Mouse (Mus musculus) liver, postnatal 0 days (tissue): Measurements from ENCODE around the gene Lgals12. TPM values are rescaled to one million over a fixed set of nuclear protein-coding genes. Genes with fewer than 3 reads are reported as not detected.

Experiments used
- ATAC-seq: fragments of 200-750 bp; cut with Nextera tagmentation; 2 replicates; pipeline ENCODE4 v1.8.0; 2017; ENCODE audit warnings: mild to moderate bottlenecking, moderate library complexity
- DNase-seq: peaks from one replicate; pipeline ENCODE4 v3.0.0-alpha.2; 2016
- H3K27ac ChIP-seq: fragments of 300-500 bp; sonication (generic); 2 replicates; pipeline ENCODE4 v1.5.1; 2014; ENCODE audit warnings: antibody characterized with exemption, moderate library complexity, mild to moderate bottlenecking, low read depth
- H3K27me3 ChIP-seq: fragments of 300-500 bp; sonication (generic); 2 replicates; pipeline ENCODE4 v1.6.1; 2014; ENCODE audit warnings: low read length, control low read depth, mixed read lengths; ENCODE audit not compliant: insufficient read depth
- H3K36me3 ChIP-seq: fragments of 300-500 bp; sonication (generic); replicated peaks from 2 replicates; pipeline ENCODE4 v1.6.1; 2014; ENCODE audit warnings: mild to moderate bottlenecking, control low read depth, low read length, moderate library complexity, mixed read lengths; ENCODE audit not compliant: insufficient read depth
- H3K4me1 ChIP-seq: fragments of 300-500 bp; sonication (generic); 2 replicates; pipeline ENCODE4 v1.6.1; 2014; ENCODE audit warnings: antibody characterized with exemption, mild to moderate bottlenecking, control low read depth; ENCODE audit not compliant: insufficient read depth
- H3K4me2 ChIP-seq: fragments of 300-500 bp; sonication (generic); 2 replicates; pipeline ENCODE4 v1.6.1; 2014; ENCODE audit warnings: low read depth, mild to moderate bottlenecking, low read length, moderate library complexity, mixed read lengths
- H3K4me3 ChIP-seq: fragments of 300-500 bp; sonication (generic); 2 replicates; pipeline ENCODE4 v1.5.1; 2014; ENCODE audit warnings: low read depth, low read length
- H3K9ac ChIP-seq: fragments of 300-500 bp; sonication (generic); replicated peaks from 2 replicates; pipeline ENCODE4 v1.6.1; 2014; ENCODE audit warnings: mild to moderate bottlenecking, moderate library complexity
- H3K9me3 ChIP-seq: fragments of 300-500 bp; sonication (generic); 2 replicates; pipeline ENCODE4 v1.6.1; 2016; ENCODE audit warnings: mild to moderate bottlenecking, control low read depth, low read length, mixed read lengths
- CTCF ChIP-seq: sonication (generic); IDR thresholded peaks from 2 replicates; pipeline ENCODE4 v1.5.1; 2016; ENCODE audit warnings: antibody characterized with exemption, low read depth
- EP300 ChIP-seq: IDR thresholded peaks from 2 replicates; pipeline ENCODE4 v1.6.1; 2016; ENCODE audit warnings: antibody characterized with exemption, low read depth, mild to moderate bottlenecking
- WGBS: fragments of 180-500 bp; shearing (Covaris S2); extraction: QIAGEN DNeasy Blood & Tissue Kit; methylation state at CpG from one replicate; pipeline ENCODE4 v1.1.7; 2014; ENCODE audit not compliant: insufficient replicate concordance; 5-methylcytosine and 5-hydroxymethylcytosine counted together
- polyA plus RNA-seq: library from polyadenylated mRNA; unstranded; fragments of >200 nt; fragmentation: Nextera tagmentation; extraction: Ambion mirVana; gene quantifications from 2 replicates; pipeline ENCODE4 v1.2.1, GENCODE M21; 2015

Gene Lgals12
- polyA plus RNA-seq: not detected in 2 replicates

- Histone ChIP-seq H3K36me3 (no peaks in the 10 kb centered on the region), H3K4me1 (peaks cover 10% of the 10 kb centered on the region), H3K9ac (no peak within 1 kb of the TSS; the same call in 1 of the 2 replicates), H3K4me2 (peak within 1 kb of the TSS; percentile 59), H3K4me3 (0 out of 2 replicates have a peak within 1 kb of the TSS, but pooled peaks have one; percentile 9), H3K27me3 (peaks cover 17% of the 10 kb centered on the region), H3K27ac (no peak within 1 kb of the TSS), H3K9me3 (no peaks in the 10 kb centered on the region)
- TF ChIP-seq CTCF: no peak
- TF ChIP-seq EP300: no peak
- DNase-seq (no peak), ATAC-seq (no peak)
- WGBS: 15% methylated on average over 15 of the region's 15 CpGs
Measured at GRCm38 (mm10) chr19:7606801-7607689, at the start of gene Lgals12. Lgals12 (minus strand) TSS chr19:7607193.

- Histone ChIP-seq H3K36me3 (no peaks in the 10 kb centered on the region), H3K9me3 (no peaks in the 10 kb centered on the region), H3K4me3 (no peak overlapping the region), H3K4me1 (no peaks in the 10 kb centered on the region), H3K27me3 (no peaks in the 10 kb centered on the region), H3K9ac (no peak overlapping the region), H3K4me2 (no peak overlapping the region), H3K27ac (no peak overlapping the region)
- WGBS: 77% methylated on average over 8 of the region's 8 CpGs
- ATAC-seq (no peak), DNase-seq (no peak)
- TF ChIP-seq EP300 (no peak), CTCF (no peak)
Measured at GRCm38 (mm10) chr19:7648913-7649666, 42.1 kb upstream of the Lgals12 start.

GRCm38 (mm10) chr19:7633786-7634185 lies 26.8 kb upstream of the Lgals12 start:
- H3K27me3 ChIP-seq: no peaks in the 10 kb centered on the region
- no peak overlapping the region for H3K27ac ChIP-seq
- 55% methylated on average over 1 of the region's 1 CpGs for WGBS
- no peak overlapping the region for H3K4me3 ChIP-seq
- H3K9ac ChIP-seq: no peak overlapping the region
- no peak for DNase-seq
- TF ChIP-seq EP300 (no peak), CTCF (no peak)
- no peaks in the 10 kb centered on the region for H3K4me1 ChIP-seq
- no peak overlapping the region for H3K4me2 ChIP-seq
- no peaks in the 10 kb centered on the region for H3K9me3 ChIP-seq
- ATAC-seq: no peak
- H3K36me3 ChIP-seq: no peaks in the 10 kb centered on the region

GRCm38 (mm10) chr19:7633021-7633420 lies 26.0 kb upstream of the Lgals12 start:
- DNase-seq (no peak), ATAC-seq (no peak)
- H3K4me2 ChIP-seq: no peak overlapping the region
- H3K4me3 ChIP-seq: no peak overlapping the region
- no peaks in the 10 kb centered on the region for H3K36me3 ChIP-seq
- no peaks in the 10 kb centered on the region for H3K27me3 ChIP-seq
- TF ChIP-seq CTCF (no peak), EP300 (no peak)
- H3K9ac ChIP-seq: no peak overlapping the region
- no peak overlapping the region for H3K27ac ChIP-seq
- H3K4me1 ChIP-seq: no peaks in the 10 kb centered on the region
- no peaks in the 10 kb centered on the region for H3K9me3 ChIP-seq

DNA sequence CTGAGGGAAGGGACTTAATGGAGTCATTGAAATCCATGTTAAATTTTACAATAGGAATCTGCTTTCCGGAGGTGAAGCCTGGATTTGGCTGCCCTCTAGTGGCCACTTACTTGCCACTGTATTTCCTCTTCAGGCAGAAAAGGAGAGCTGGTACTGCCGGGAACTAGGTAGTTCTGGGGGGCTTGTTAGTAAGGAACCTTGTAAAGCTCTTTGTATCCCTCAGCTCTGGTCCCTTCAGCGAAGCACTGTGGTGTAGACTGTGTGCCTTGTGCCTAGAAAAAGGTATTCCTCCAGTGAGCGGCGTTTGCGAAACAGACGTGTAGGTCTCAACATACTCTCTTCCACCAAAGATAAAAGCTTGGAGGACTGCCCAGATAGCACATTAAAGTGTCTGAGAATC lies 10.7 kb upstream of the Lgals12 start:
- no peak for TF ChIP-seq EP300
- peak; percentile 83 for TF ChIP-seq CTCF
- Histone ChIP-seq H3K36me3 (no peaks in the 10 kb centered on the region), H3K4me1 (no peaks in the 10 kb centered on the region), H3K9me3 (no peaks in the 10 kb centered on the region), H3K27ac (no peak overlapping the region), H3K9ac (no peak overlapping the region), H3K27me3 (peaks cover under 1% of the 10 kb centered on the region; the same call in 1 of the 2 replicates), H3K4me2 (no peak overlapping the region), H3K4me3 (no peak overlapping the region)
- 34% methylated on average over 7 of the region's 7 CpGs for WGBS
- DNase-seq: peak; percentile 64
- no peak for ATAC-seq

GRCm38 (mm10) chr19:7617085-7617484 lies 10.1 kb upstream of the Lgals12 start:
- no peak overlapping the region for H3K9ac ChIP-seq
- H3K27ac ChIP-seq: no peak overlapping the region
- WGBS: 58% methylated on average over 3 of the region's 3 CpGs
- peaks cover 4% of the 10 kb centered on the region for H3K4me1 ChIP-seq
- no peaks in the 10 kb centered on the region for H3K36me3 ChIP-seq
- ATAC-seq: no peak
- H3K9me3 ChIP-seq: no peaks in the 10 kb centered on the region
- H3K4me2 ChIP-seq: no peak overlapping the region
- no peak for DNase-seq
- TF ChIP-seq CTCF (no peak), EP300 (no peak)
- no peak overlapping the region for H3K4me3 ChIP-seq
- peaks cover 6% of the 10 kb centered on the region for H3K27me3 ChIP-seq
